Mouse (Mus musculus): Measurements from ENCODE around the gene Pigq. TPM values are rescaled to one million over a fixed set of nuclear protein-coding genes. Genes with fewer than 3 reads are reported as not detected.

Pigq gene
- polyA plus RNA-seq, 1 experiment from 2014 or later = 75.8 TPM

- Histone ChIP-seq H3K27me3 (replicated peaks) (no peaks in the 10 kb centered on the region), H3K4me1 (no peaks in the 10 kb centered on the region), H3K36me3 (replicated peaks) (no peaks in the 10 kb centered on the region; the same call in 1 of the 2 replicates), H3K9me3 (no peaks in the 10 kb centered on the region), H3K9ac (no peak overlapping the region), H3K4me3 (no peak overlapping the region), H3K27ac (no peak overlapping the region), H3K4me2 (no peak overlapping the region)
- ATAC-seq (replicated peaks) = no peak
- 92% methylated on average over 4 of the region's 4 CpGs for WGBS
Measured at GRCm38 (mm10) chr17:25970954-25971707, 26.4 kb upstream of the Pigq start.

- Histone ChIP-seq H3K4me2 (no peak overlapping the region), H3K9ac (no peak overlapping the region), H3K4me3 (no peak overlapping the region), H3K27me3 (replicated peaks) (no peaks in the 10 kb centered on the region), H3K27ac (no peak overlapping the region), H3K4me1 (no peaks in the 10 kb centered on the region), H3K9me3 (no peaks in the 10 kb centered on the region), H3K36me3 (replicated peaks) (no peaks in the 10 kb centered on the region; the same call in 1 of the 2 replicates)
- ATAC-seq (replicated peaks) = no peak
- WGBS = 89% methylated on average over 9 of the region's 9 CpGs
Measured at GRCm38 (mm10) chr17:25970448-25970847, 25.7 kb upstream of the Pigq start.

- no peak for ATAC-seq (replicated peaks)
- no peaks in the 10 kb centered on the region for H3K27me3 ChIP-seq (replicated peaks)
- H3K9me3 ChIP-seq = no peaks in the 10 kb centered on the region
- WGBS = 90% methylated on average over 1 of the region's 1 CpGs
- no peak overlapping the region for H3K9ac ChIP-seq
- no peak overlapping the region for H3K4me3 ChIP-seq
- H3K27ac ChIP-seq = no peak overlapping the region
- H3K4me2 ChIP-seq = no peak overlapping the region
- H3K4me1 ChIP-seq = no peaks in the 10 kb centered on the region
- peaks cover 7% of the 10 kb centered on the region; the same call in 1 of the 2 replicates for H3K36me3 ChIP-seq (replicated peaks)
Measured at GRCm38 (mm10) chr17:25968176-25968575, 23.4 kb upstream of the Pigq start.

- 83% methylated on average over 3 of the region's 3 CpGs for WGBS
- Histone ChIP-seq H3K27me3 (replicated peaks) (no peaks in the 10 kb centered on the region), H3K9me3 (no peaks in the 10 kb centered on the region), H3K36me3 (replicated peaks) (peaks cover 7% of the 10 kb centered on the region; the same call in 1 of the 2 replicates), H3K9ac (no peak overlapping the region), H3K27ac (no peak overlapping the region), H3K4me2 (no peak overlapping the region), H3K4me1 (no peaks in the 10 kb centered on the region), H3K4me3 (no peak overlapping the region)
- no peak for ATAC-seq (replicated peaks)
Measured at GRCm38 (mm10) chr17:25967652-25968051, 22.9 kb upstream of the Pigq start.

GRCm38 (mm10) chr17:25964271-25964670, 19.5 kb upstream of the Pigq start:
- H3K4me1 ChIP-seq = no peaks in the 10 kb centered on the region
- H3K4me2 ChIP-seq = no peak overlapping the region
- WGBS = 88% methylated on average over 7 of the region's 7 CpGs
- H3K4me3 ChIP-seq = no peak overlapping the region
- peaks cover 11% of the 10 kb centered on the region; the same call in 1 of the 2 replicates for H3K36me3 ChIP-seq (replicated peaks)
- H3K27me3 ChIP-seq (replicated peaks) = no peaks in the 10 kb centered on the region
- H3K27ac ChIP-seq = no peak overlapping the region
- no peak for ATAC-seq (replicated peaks)
- no peak overlapping the region for H3K9ac ChIP-seq
- no peaks in the 10 kb centered on the region for H3K9me3 ChIP-seq

- no peak overlapping the region for H3K4me2 ChIP-seq
- peaks cover 11% of the 10 kb centered on the region; the same call in 1 of the 2 replicates for H3K36me3 ChIP-seq (replicated peaks)
- H3K4me1 ChIP-seq = no peaks in the 10 kb centered on the region
- H3K9me3 ChIP-seq = no peaks in the 10 kb centered on the region
- H3K27ac ChIP-seq = no peak overlapping the region
- H3K4me3 ChIP-seq = no peak overlapping the region
- 95% methylated on average over 7 of the region's 7 CpGs for WGBS
- no peak overlapping the region for H3K9ac ChIP-seq
- ATAC-seq (replicated peaks) = no peak
- no peaks in the 10 kb centered on the region for H3K27me3 ChIP-seq (replicated peaks)
Measured at GRCm38 (mm10) chr17:25962413-25962905, 17.7 kb upstream of the Pigq start.

GRCm38 (mm10) chr17:25961566-25961965, 16.8 kb upstream of the Pigq start:
- Histone ChIP-seq H3K27me3 (replicated peaks) (no peaks in the 10 kb centered on the region), H3K4me2 (no peak overlapping the region), H3K9ac (no peak overlapping the region), H3K4me1 (no peaks in the 10 kb centered on the region), H3K4me3 (no peak overlapping the region), H3K9me3 (no peaks in the 10 kb centered on the region), H3K36me3 (replicated peaks) (peaks cover 11% of the 10 kb centered on the region; the same call in 1 of the 2 replicates), H3K27ac (no peak overlapping the region)
- 94% methylated on average over 5 of the region's 5 CpGs for WGBS
- ATAC-seq (replicated peaks) = no peak

GRCm38 (mm10) chr17:25959630-25960467, 15.1 kb upstream of the Pigq start:
- Histone ChIP-seq H3K36me3 (replicated peaks) (peaks cover 11% of the 10 kb centered on the region; the same call in 1 of the 2 replicates), H3K27ac (no peak overlapping the region), H3K4me1 (no peaks in the 10 kb centered on the region), H3K9me3 (no peaks in the 10 kb centered on the region), H3K4me3 (no peak overlapping the region), H3K4me2 (no peak overlapping the region), H3K27me3 (replicated peaks) (no peaks in the 10 kb centered on the region), H3K9ac (no peak overlapping the region)
- no peak for ATAC-seq (replicated peaks)
- 93% methylated on average over 23 of the region's 23 CpGs for WGBS

- no peaks in the 10 kb centered on the region for H3K9me3 ChIP-seq
- peaks cover 9% of the 10 kb centered on the region; the same call in 1 of the 2 replicates for H3K36me3 ChIP-seq (replicated peaks)
- peaks cover 2% of the 10 kb centered on the region; the same call in 1 of the 2 replicates for H3K27me3 ChIP-seq (replicated peaks)
- no peak overlapping the region for H3K9ac ChIP-seq
- no peak overlapping the region for H3K4me3 ChIP-seq
- no peaks in the 10 kb centered on the region for H3K4me1 ChIP-seq
- 91% methylated on average over 11 of the region's 11 CpGs for WGBS
- H3K27ac ChIP-seq = no peak overlapping the region
- H3K4me2 ChIP-seq = no peak overlapping the region
- ATAC-seq (replicated peaks) = no peak
Measured at GRCm38 (mm10) chr17:25958771-25959494, 14.2 kb upstream of the Pigq start.

GRCm38 (mm10) chr17:25957586-25958051, 12.9 kb upstream of the Pigq start:
- Histone ChIP-seq H3K9ac (no peak overlapping the region), H3K36me3 (replicated peaks) (peaks cover 4% of the 10 kb centered on the region; the same call in 1 of the 2 replicates), H3K27me3 (replicated peaks) (peaks cover 14% of the 10 kb centered on the region), H3K9me3 (no peaks in the 10 kb centered on the region), H3K27ac (peak overlapping the region; percentile 9; the same call in 1 of the 2 replicates), H3K4me2 (no peak overlapping the region), H3K4me3 (no peak overlapping the region), H3K4me1 (no peaks in the 10 kb centered on the region)
- ATAC-seq (replicated peaks) = peak; percentile 37
- WGBS = 78% methylated on average over 14 of the region's 14 CpGs

GRCm38 (mm10) chr17:25956631-25957030, 11.9 kb upstream of the Pigq start:
- Histone ChIP-seq H3K4me1 (peaks cover 6% of the 10 kb centered on the region), H3K4me2 (no peak overlapping the region), H3K27me3 (replicated peaks) (peaks cover 24% of the 10 kb centered on the region), H3K36me3 (replicated peaks) (peaks cover 2% of the 10 kb centered on the region; the same call in 1 of the 2 replicates), H3K9me3 (no peaks in the 10 kb centered on the region), H3K27ac (0 out of 2 replicates have a peak overlapping the region, but pooled peaks have one; percentile 9), H3K4me3 (no peak overlapping the region), H3K9ac (no peak overlapping the region)
- no peak for ATAC-seq (replicated peaks)
- WGBS = 74% methylated on average over 7 of the region's 7 CpGs
